Comparison of ENCODE assay signal across 10 mouse cellular contexts in the genomic region with DNA sequence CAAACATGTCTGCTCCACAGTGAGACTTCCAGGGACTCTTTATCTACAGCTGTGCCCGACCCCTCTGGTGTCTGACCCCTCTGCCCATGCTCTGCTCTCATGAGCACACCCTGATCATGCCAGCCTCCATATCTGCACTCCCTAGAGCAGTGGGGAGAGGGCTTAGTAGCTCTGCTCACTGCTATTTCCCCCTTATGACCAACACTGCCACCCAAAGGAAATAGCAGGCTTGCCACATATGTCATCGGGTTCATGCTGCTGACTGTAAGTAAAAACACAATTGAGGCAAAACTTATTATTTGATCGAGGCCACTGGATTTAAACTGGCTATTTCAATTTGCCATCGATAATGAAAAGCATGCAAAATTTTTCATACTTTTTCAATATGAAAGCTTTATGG.
A peak's percentile ranks its signal among the peaks of the same experiment; 100 is the strongest.
DNase-seq lines count a peak whose midpoint lies in the region; ATAC-seq and TF ChIP-seq lines count a peak whose summit lies in the region.
"Had no signal": no experiment of that assay in that cellular context is flagged by ENCODE, and none has a peak within 500 bp of the region (broad histone marks: within the 10 kb centered on the region; RNA-seq: fewer than 3 reads in every experiment).

No protein-coding gene starts in this region.

- H3K4me1 ChIP-seq in heart, adult 2 months (ENCODE audit: control insufficient read depth, insufficient read depth, low read length), result no peaks in the 10 kb centered on the region
- H3K4me1 ChIP-seq in liver, embryonic 14.5 days (replicated peaks; ENCODE audit: control insufficient read depth in 2 of 2, insufficient read depth in 2 of 2, low read length in 1 of 2), result 0 out of 4 replicates have a peak, but pooled peaks cover 0 to 4% of the 10 kb centered on the region in 2 experiments
- H3K4me1 ChIP-seq in liver, embryonic 12.5 days, result no peaks in the 10 kb centered on the region
- no peaks in the 10 kb centered on the region for H3K4me1 ChIP-seq in limb, embryonic 10.5 days

- no peak overlapping the region for H3K9ac ChIP-seq in heart, adult 2 months (ENCODE audit: low read depth, low read length)
- H3K9ac ChIP-seq in liver, embryonic 14.5 days (replicated peaks), result no peak overlapping the region
- H3K9ac ChIP-seq in liver, embryonic 12.5 days, result no peak overlapping the region

- H3K4me3 ChIP-seq in heart, adult 2 months, result no peak overlapping the region
- no peak overlapping the region for H3K4me3 ChIP-seq in liver, embryonic 14.5 days (ENCODE audit: insufficient read depth in 1 of 2, low read depth in 2 of 2, low read length in 2 of 2)
- no peak overlapping the region for H3K4me3 ChIP-seq in liver, embryonic 12.5 days
- no peak overlapping the region for H3K4me3 ChIP-seq in limb, embryonic 10.5 days

- TF ChIP-seq POLR2A in heart, adult 2 months (IDR thresholded peaks at IDR 0.05; ENCODE audit: insufficient read depth, low read depth, low read length), result no peak

- peak; percentile 56 for TF ChIP-seq CTCF in heart, adult 2 months (IDR thresholded peaks at IDR 0.05)
- peak; percentile 40 for TF ChIP-seq CTCF in liver, embryonic 14.5 days (IDR thresholded peaks at IDR 0.05; ENCODE audit: low read depth)

- 85% methylated on average over 4 of the region's 4 CpGs for WGBS in heart, adult 2 months
- 54% methylated on average over 4 of the region's 4 CpGs for WGBS in liver, embryonic 14.5 days (ENCODE audit: insufficient replicate concordance)
- 60% methylated on average over 4 of the region's 4 CpGs for WGBS in liver, embryonic 12.5 days (ENCODE audit: insufficient replicate concordance)
- 88% methylated on average over 4 of the region's 4 CpGs for whole genome bisulfite sequencing in limb, embryonic 10.5 days

- no peak overlapping the region for H3K27ac ChIP-seq in heart, adult 2 months
- H3K27ac ChIP-seq in liver, embryonic 14.5 days, result no peak overlapping the region
- H3K27ac ChIP-seq in liver, embryonic 12.5 days, result no peak overlapping the region
- no peak overlapping the region for H3K27ac ChIP-seq in limb, embryonic 10.5 days

- no peak for DNase-seq in heart, adult 2 months
- DNase-seq in heart, adult 11 months, result no peak
- no peak for DNase-seq in liver, embryonic 14.5 days (ENCODE audit: low read depth in 3 of 3, low spot score in 3 of 3)
- DNase-seq in induced T-regulatory cell, adult 2 months (ENCODE audit: low read depth), result peak; percentile 46
- DNase-seq in yolk sac, embryonic 10.5 days (ENCODE audit: low spot score), result no peak
- DNase-seq in limb, embryonic 10.5 days (ENCODE audit: low spot score), result no peak
- DNase-seq: cerebellum, adult 9-11 months had no signal

- intact Hi-C loops in heart, adult 2 months (cut with DNase I), result no loop called here

- no peaks in the 10 kb centered on the region for H3K9me3 ChIP-seq in liver, embryonic 14.5 days (ENCODE audit: control insufficient read depth, low read length)
- no peaks in the 10 kb centered on the region for H3K9me3 ChIP-seq in liver, embryonic 12.5 days (replicated peaks)
- no peaks in the 10 kb centered on the region for H3K9me3 ChIP-seq in limb, embryonic 10.5 days (replicated peaks)

- no peaks in the 10 kb centered on the region for H3K36me3 ChIP-seq in heart, adult 2 months (ENCODE audit: control insufficient read depth, insufficient read depth, low read length)
- H3K36me3 ChIP-seq in liver, embryonic 14.5 days (replicated peaks; ENCODE audit: control insufficient read depth, insufficient read depth, low read depth), result no peaks in the 10 kb centered on the region
- H3K36me3 ChIP-seq in liver, embryonic 12.5 days, result no peaks in the 10 kb centered on the region
- H3K36me3 ChIP-seq in limb, embryonic 10.5 days, result no peaks in the 10 kb centered on the region

- TF ChIP-seq EP300 in heart, adult 2 months (IDR thresholded peaks at IDR 0.05; ENCODE audit: insufficient read depth, low read depth, low read length), result no peak
- no peak for TF ChIP-seq EP300 in liver, embryonic 14.5 days (IDR thresholded peaks at IDR 0.05; ENCODE audit: low read depth)

- ATAC-seq in liver, embryonic 14.5 days (ENCODE audit: insufficient read depth), result no peak
- no peak for ATAC-seq in liver, embryonic 12.5 days
- ATAC-seq in CD4-positive, CD25-positive, alpha-beta regulatory T cell, adult 4 months, result peak; percentile 46
- ATAC-seq: hindbrain, embryonic 16.5 days had no signal

- no peaks in the 10 kb centered on the region for H3K27me3 ChIP-seq in heart, adult 2 months (ENCODE audit: control insufficient read depth, insufficient read depth, low read length)
- no peaks in the 10 kb centered on the region for H3K27me3 ChIP-seq in liver, embryonic 14.5 days (ENCODE audit: control insufficient read depth, insufficient read depth, low read length)
- no peaks in the 10 kb centered on the region for H3K27me3 ChIP-seq in liver, embryonic 12.5 days (replicated peaks)
- H3K27me3 ChIP-seq in limb, embryonic 10.5 days (ENCODE audit: low read depth, poor library complexity, severe bottlenecking), result no peaks in the 10 kb centered on the region

- no peaks in the 10 kb centered on the region for H3K79me2 ChIP-seq in heart, adult 2 months (replicated peaks; ENCODE audit: control insufficient read depth, insufficient read depth, low read length)

- H3K4me2 ChIP-seq in liver, embryonic 14.5 days (ENCODE audit: low read depth), result no peak overlapping the region
- no peak overlapping the region for H3K4me2 ChIP-seq in liver, embryonic 12.5 days
